Mouse (Mus musculus): Measurements from ENCODE around the gene Mta3.

DNA sequence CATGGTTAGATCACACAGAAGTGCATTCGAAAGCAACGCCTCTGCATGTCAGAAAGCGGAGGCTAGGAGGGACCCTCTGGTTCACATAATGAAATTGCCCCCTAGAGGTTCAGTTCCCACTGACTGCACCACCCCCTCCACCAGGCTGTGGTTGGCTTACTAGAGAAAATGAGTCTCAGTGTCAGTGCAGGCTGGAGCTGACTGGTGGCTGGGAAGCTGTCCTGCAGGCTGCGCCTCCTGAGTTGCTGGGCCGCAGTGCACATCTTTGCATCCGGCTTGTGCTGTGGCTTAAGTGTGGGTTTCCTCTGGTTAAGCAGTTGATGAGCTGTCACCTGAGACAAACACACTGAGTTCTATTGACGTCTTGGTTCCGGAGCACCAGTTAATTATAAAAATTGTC is 66.7 kb downstream of the Mta3 start:
- TF ChIP-seq HCFC1 (IDR thresholded peaks at IDR 0.05; ENCODE audit: borderline replicate concordance, insufficient read depth, low read length): no peak
- TF ChIP-seq MAFK (IDR thresholded peaks at IDR 0.05; ENCODE audit: insufficient read depth, low read depth, low read length): no peak
